Mouse (Mus musculus) myocyte (in vitro differentiated cells): Measurements from ENCODE around the gene Tecpr1.

Experiments
- MAX ChIP-seq: IDR thresholded peaks from one replicate; pipeline ENCODE4 v1.6.1; 2011; ENCODE audit warnings: low read depth, mild to moderate bottlenecking, control low read depth
- MYOG ChIP-seq, 3 experiments: IDR thresholded peaks; one replicate each; pipeline ENCODE4 v1.6.1; 2011; ENCODE audit warnings: control low read depth in 2 of 3, low read depth in 2 of 3, mild to moderate bottlenecking in 2 of 3; ENCODE audit not compliant: insufficient read length in 2 of 3, control insufficient read depth in 1 of 3, insufficient read depth in 1 of 3
- POLR2A ChIP-seq: IDR thresholded peaks from one replicate; pipeline ENCODE4 v1.6.1; 2011; ENCODE audit warnings: low read depth, mild to moderate bottlenecking, control low read depth, moderate library complexity; ENCODE audit not compliant: insufficient read length
- USF1 ChIP-seq: IDR thresholded peaks from one replicate; pipeline ENCODE4 v1.6.1; 2011; ENCODE audit warnings: low read depth, mild to moderate bottlenecking, control low read depth, moderate library complexity

GRCm38 (mm10) chr5:144261309-144261708, 37.9 kb upstream of the Tecpr1 start:
- no peak for TF ChIP-seq MYOG (IDR thresholded peaks at IDR 0.05; ENCODE audit: control insufficient read depth in 1 of 3, insufficient read depth in 1 of 3, insufficient read length in 2 of 3, low read depth in 2 of 3)
- no peak for TF ChIP-seq POLR2A
- TF ChIP-seq USF1 = no peak
- TF ChIP-seq MAX = no peak
